Mouse (Mus musculus) ES-E14 (cell line): ENCODE results near the gene Scarf1. TPM values are rescaled to one million over a fixed set of nuclear protein-coding genes. Genes with fewer than 3 reads are reported as not detected.

Source experiments
- DNase-seq: peaks from one replicate; pipeline ENCODE4 v3.0.0-alpha.2; 2013; ENCODE audit warnings: low read depth, low spot score
- H3K27ac ChIP-seq: 2 replicates; pipeline ENCODE4 v1.5.1; 2012; ENCODE audit warnings: low read depth, mild to moderate bottlenecking, low read length, moderate library complexity, mixed read lengths; ENCODE audit not compliant: poor library complexity, insufficient read depth, severe bottlenecking
- H3K36me3 ChIP-seq: 2 replicates; pipeline ENCODE4 v1.6.1; 2012; ENCODE audit warnings: mild to moderate bottlenecking, low read length, moderate library complexity, mixed read lengths; ENCODE audit not compliant: control insufficient read depth, poor library complexity, insufficient read depth, severe bottlenecking
- H3K4me1 ChIP-seq, 2 experiments: fragments of 150-350 bp in 1 of 2; sonication (generic) in 1 of 2; 2 replicates each; pipeline ENCODE4 v1.6.1; 2012; ENCODE audit warnings: low read length in 2 of 2, mild to moderate bottlenecking in 1 of 2, mixed read lengths in 1 of 2; ENCODE audit not compliant: control insufficient read depth in 2 of 2, insufficient read depth in 2 of 2, poor library complexity in 1 of 2
- H3K4me3 ChIP-seq, 2 experiments: fragments of 150-350 bp in 1 of 2; sonication (generic) in 1 of 2; 2 replicates each; pipeline ENCODE4 v1.5.1; 2012; ENCODE audit warnings: low read length in 2 of 2, low read depth in 1 of 2, mild to moderate bottlenecking in 1 of 2, mixed read lengths in 1 of 2; ENCODE audit not compliant: insufficient read depth in 1 of 2, poor library complexity in 1 of 2, severe bottlenecking in 1 of 2
- H3K9ac ChIP-seq: 2 replicates; pipeline ENCODE4 v1.6.1; 2012; ENCODE audit warnings: low read depth, mild to moderate bottlenecking, low read length, mixed read lengths; ENCODE audit not compliant: poor library complexity, insufficient read depth, severe bottlenecking
- H3K9me3 ChIP-seq: fragments of 150-350 bp; sonication (generic); 2 replicates; pipeline ENCODE4 v1.6.1; 2012; ENCODE audit warnings: low read depth, mild to moderate bottlenecking, low read length; ENCODE audit not compliant: control insufficient read depth, insufficient read depth
- CHD2 ChIP-seq: IDR thresholded peaks from 2 replicates; pipeline ENCODE4 v1.6.1; 2014; ENCODE audit warnings: mild to moderate bottlenecking, low read depth, low read length, inconsistent platforms
- HCFC1 ChIP-seq: IDR thresholded peaks from 2 replicates; pipeline ENCODE4 v1.6.1; 2012; ENCODE audit warnings: low read length, inconsistent platforms, borderline replicate concordance; ENCODE audit not compliant: insufficient read depth
- MAFK ChIP-seq: IDR thresholded peaks from 2 replicates; pipeline ENCODE4 v1.6.1; 2014; ENCODE audit warnings: mild to moderate bottlenecking, low read depth, low read length, inconsistent platforms; ENCODE audit not compliant: insufficient read depth
- ZC3H11A ChIP-seq: IDR thresholded peaks from 2 replicates; pipeline ENCODE4 v1.6.1; 2012; ENCODE audit warnings: low read depth, mild to moderate bottlenecking, inconsistent platforms, low read length, borderline replicate concordance
- ZNF384 ChIP-seq: IDR thresholded peaks from 2 replicates; pipeline ENCODE4 v1.6.1; 2012; ENCODE audit warnings: low read depth, low read length, inconsistent platforms
- in situ Hi-C, 2 experiments: fragments of 600-800 bp; cut with MboI; formaldehyde crosslinking; loops; one replicate each; pipeline ENCODE4 v1.15.1; 2025; ENCODE audit warnings: low sequenced_read_pairs in 2 of 2, inconsistent platforms in 1 of 2; ENCODE audit not compliant: unreplicated experiment in 2 of 2
- total RNA-seq: library from RNA; depleted of rRNA; stranded (reverse); fragments of 300-350 nt; gene quantifications from 2 replicates; pipeline ENCODE4 v1.2.3, GENCODE M21; 2012

Scarf1 gene
- total RNA-seq, 1 experiment = 3.1 TPM

- TF ChIP-seq ZNF384 (no peak), ZC3H11A (no peak), MAFK (no peak), HCFC1 (no peak), CHD2 (no peak)
- no peak overlapping the region for H3K27ac ChIP-seq
- no peak overlapping the region for H3K4me3 ChIP-seq
- H3K9ac ChIP-seq = no peak overlapping the region
- DNase-seq = no peak
- peaks cover 0 to 10% of the 10 kb centered on the region in 2 experiments; a peak in 1 of 4 replicates for H3K4me1 ChIP-seq
- no peaks in the 10 kb centered on the region for H3K9me3 ChIP-seq
- H3K36me3 ChIP-seq = peaks cover 48% of the 10 kb centered on the region
- in situ Hi-C loops = loop anchor here in 1 of 2 experiments (10.0 kb wide), 1 partner anchor 833 kb away; no protein-coding TSS in a partner anchor
Measured at GRCm38 (mm10) chr11:75508162-75508561, 5.2 kb upstream of the Scarf1 start.

- Histone ChIP-seq H3K4me1 (peaks cover 0 to 10% of the 10 kb centered on the region in 2 experiments; a peak in 1 of 4 replicates), H3K27ac (no peak overlapping the region), H3K9ac (no peak overlapping the region), H3K4me3 (no peak overlapping the region), H3K9me3 (no peaks in the 10 kb centered on the region), H3K36me3 (peaks cover 42% of the 10 kb centered on the region)
- no peak for DNase-seq
- in situ Hi-C loops = loop anchor here in 1 of 2 experiments (10.0 kb wide), 1 partner anchor 834 kb away; no protein-coding TSS in a partner anchor
- TF ChIP-seq ZC3H11A (no peak), MAFK (no peak), ZNF384 (no peak), HCFC1 (no peak), CHD2 (no peak)
Measured at GRCm38 (mm10) chr11:75508904-75509303, 4.4 kb upstream of the Scarf1 start.

GRCm38 (mm10) chr11:75509741-75510626, 3.4 kb upstream of the Scarf1 start, which contains the start of gene Rilp:
Gene Rilp (plus strand): TSS chr11:75510094.
- Histone ChIP-seq H3K36me3 (peaks cover 31% of the 10 kb centered on the region), H3K4me1 (peaks cover 0 to 10% of the 10 kb centered on the region in 2 experiments; a peak in 1 of 4 replicates), H3K4me3 (peak within 1 kb of the TSS; percentile 74 to 87), H3K9me3 (no peaks in the 10 kb centered on the region), H3K9ac (peak within 1 kb of the TSS; percentile 67; the same call in 1 of the 2 replicates), H3K27ac (no peak within 1 kb of the TSS)
- DNase-seq = peak; percentile 46
- in situ Hi-C loops = loop anchor here in 1 of 2 experiments (10.0 kb wide), 1 partner anchor 835 kb away; no protein-coding TSS in a partner anchor
- TF ChIP-seq HCFC1 (no peak), ZC3H11A (no peak), ZNF384 (no peak), CHD2 (no peak), MAFK (no peak)

DNA sequence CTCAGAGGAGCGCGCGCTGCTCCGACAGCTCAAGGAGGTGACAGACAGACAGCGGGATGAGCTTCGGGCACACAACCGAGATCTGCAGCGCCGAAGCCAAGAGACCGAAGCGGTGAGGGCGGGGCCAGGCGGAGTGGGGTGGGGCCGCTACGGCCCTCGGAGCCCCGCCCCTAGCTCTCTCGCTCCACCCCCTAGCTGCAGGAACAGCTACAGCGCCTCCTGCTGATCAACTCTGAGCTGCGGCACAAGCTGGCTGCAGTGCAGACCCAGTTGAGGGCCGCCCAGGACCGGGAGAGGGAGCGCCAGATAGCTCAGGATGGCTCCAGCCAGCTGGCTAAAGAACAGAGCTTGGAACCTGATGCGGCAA, 2.7 kb upstream of the Scarf1 start:
- no peak overlapping the region for H3K27ac ChIP-seq
- TF ChIP-seq MAFK (no peak), HCFC1 (peak; percentile 72; the same call in 1 of the 2 replicates), ZC3H11A (no peak), CHD2 (no peak), ZNF384 (peak; percentile 48; the same call in 1 of the 2 replicates)
- peaks cover 28% of the 10 kb centered on the region for H3K36me3 ChIP-seq
- H3K4me1 ChIP-seq = peaks cover 0 to 10% of the 10 kb centered on the region in 2 experiments; a peak in 1 of 4 replicates
- H3K9me3 ChIP-seq = no peaks in the 10 kb centered on the region
- peak; percentile 81 for DNase-seq
- H3K9ac ChIP-seq = peak overlapping the region; percentile 67; the same call in 1 of the 2 replicates
- H3K4me3 ChIP-seq = peak overlapping the region; percentile 74 to 87
- in situ Hi-C loops = no loop called here
